Mouse (Mus musculus) embryonic facial prominence, embryonic 11.5 days (tissue): ENCODE results near the gene Pam16. TPM values are rescaled to one million over a fixed set of nuclear protein-coding genes. Genes with fewer than 3 reads are reported as not detected.

ENCODE experiments used
- ATAC-seq: fragments of 200-750 bp; cut with Nextera tagmentation; replicated peaks from 2 replicates; pipeline ENCODE4 v1.8.0; 2017; ENCODE audit warnings: low read depth; ENCODE audit not compliant: insufficient number of reproducible peaks, low FRiP score, low TSS enrichment
- DNase-seq: peaks from one replicate; pipeline ENCODE4 v3.0.0-alpha.2; 2015; ENCODE audit warnings: low spot score
- H3K27ac ChIP-seq: fragments of 300-500 bp; sonication (generic); replicated peaks from 2 replicates; pipeline ENCODE4 v1.5.1; 2014; ENCODE audit warnings: mild to moderate bottlenecking, low read depth, low read length, control low read depth
- H3K27me3 ChIP-seq: fragments of 300-500 bp; sonication (generic); 2 replicates; pipeline ENCODE4 v1.6.1; 2014; ENCODE audit warnings: mild to moderate bottlenecking, low read length, moderate library complexity, mixed read lengths; ENCODE audit not compliant: control insufficient read depth, insufficient read depth
- H3K36me3 ChIP-seq: fragments of 300-500 bp; sonication (generic); replicated peaks from 2 replicates; pipeline ENCODE4 v1.6.1; 2014; ENCODE audit warnings: low read depth, mild to moderate bottlenecking, low read length, moderate library complexity, mixed read lengths; ENCODE audit not compliant: control insufficient read depth, insufficient read depth
- H3K4me1 ChIP-seq: fragments of 300-500 bp; sonication (generic); 2 replicates; pipeline ENCODE4 v1.6.1; 2014; ENCODE audit warnings: low read length, mixed read lengths; ENCODE audit not compliant: control insufficient read depth, insufficient read depth
- H3K4me2 ChIP-seq: fragments of 300-500 bp; sonication (generic); 2 replicates; pipeline ENCODE4 v1.6.1; 2014; ENCODE audit warnings: low read depth, mild to moderate bottlenecking, control low read depth, low read length, moderate library complexity
- H3K4me3 ChIP-seq: fragments of 300-500 bp; sonication (generic); 2 replicates; pipeline ENCODE4 v1.5.1; 2014; ENCODE audit warnings: low read depth, low read length, control low read depth
- H3K9ac ChIP-seq: fragments of 300-500 bp; sonication (generic); replicated peaks from 2 replicates; pipeline ENCODE4 v1.6.1; 2014; ENCODE audit warnings: mild to moderate bottlenecking, control low read depth, low read length
- H3K9me3 ChIP-seq: fragments of 300-500 bp; sonication (generic); replicated peaks from 2 replicates; pipeline ENCODE4 v1.6.1; 2016; ENCODE audit warnings: mild to moderate bottlenecking, low read length, inconsistent platforms, mixed read lengths; ENCODE audit not compliant: control insufficient read depth
- WGBS: fragments of 180-500 bp; shearing (Covaris S2); extraction: QIAGEN DNeasy Blood & Tissue Kit; methylation state at CpG from one replicate; pipeline ENCODE4 v1.1.7; 2014; 5-methylcytosine and 5-hydroxymethylcytosine counted together
- polyA plus RNA-seq: library from polyadenylated mRNA; unstranded; fragments of >200 nt; fragmentation: Nextera tagmentation; extraction: Ambion mirVana; gene quantifications from 2 replicates; pipeline ENCODE4 v1.2.1, GENCODE M21; 2014

Gene Pam16
- polyA plus RNA-seq, 1 experiment from 2014 or later, result 105 TPM

DNA sequence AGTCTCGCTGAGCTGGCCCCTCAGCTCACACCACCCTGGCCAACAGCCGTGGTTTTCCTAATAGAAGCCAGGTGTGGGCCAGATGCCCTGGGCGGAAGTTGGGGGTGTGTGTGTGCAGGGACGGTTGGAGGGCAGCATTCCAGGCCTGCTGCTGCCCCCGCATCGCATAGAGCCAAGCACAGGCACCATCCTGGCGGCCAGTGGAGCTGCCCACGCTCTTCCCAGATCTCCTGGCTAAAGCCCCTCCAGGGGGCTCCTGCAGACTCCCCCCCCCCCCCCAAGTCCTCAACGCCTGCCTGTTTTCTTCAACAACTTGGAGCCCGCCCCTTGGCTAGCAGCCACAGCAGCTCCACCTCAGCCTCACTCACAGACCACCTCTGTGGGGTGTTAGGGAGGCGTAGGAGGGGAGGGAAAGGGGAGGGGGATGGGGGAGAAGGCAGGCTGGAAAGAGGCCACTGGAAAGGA is 34.0 kb upstream of the Pam16 start:
- DNase-seq (peak; percentile 94), ATAC-seq (peak; percentile 87)
- H3K4me2 ChIP-seq, result peak overlapping the region; percentile 27
- H3K9me3 ChIP-seq, result no peaks in the 10 kb centered on the region
- peak overlapping the region; percentile 44 for H3K9ac ChIP-seq
- H3K27me3 ChIP-seq, result no peaks in the 10 kb centered on the region
- H3K4me3 ChIP-seq, result no peak overlapping the region
- no peaks in the 10 kb centered on the region for H3K36me3 ChIP-seq
- peak overlapping the region; percentile 96 for H3K27ac ChIP-seq
- H3K4me1 ChIP-seq, result no peaks in the 10 kb centered on the region; the same call in none of the 2 replicates
- WGBS, result 15% methylated on average over 11 of the region's 11 CpGs

DNA sequence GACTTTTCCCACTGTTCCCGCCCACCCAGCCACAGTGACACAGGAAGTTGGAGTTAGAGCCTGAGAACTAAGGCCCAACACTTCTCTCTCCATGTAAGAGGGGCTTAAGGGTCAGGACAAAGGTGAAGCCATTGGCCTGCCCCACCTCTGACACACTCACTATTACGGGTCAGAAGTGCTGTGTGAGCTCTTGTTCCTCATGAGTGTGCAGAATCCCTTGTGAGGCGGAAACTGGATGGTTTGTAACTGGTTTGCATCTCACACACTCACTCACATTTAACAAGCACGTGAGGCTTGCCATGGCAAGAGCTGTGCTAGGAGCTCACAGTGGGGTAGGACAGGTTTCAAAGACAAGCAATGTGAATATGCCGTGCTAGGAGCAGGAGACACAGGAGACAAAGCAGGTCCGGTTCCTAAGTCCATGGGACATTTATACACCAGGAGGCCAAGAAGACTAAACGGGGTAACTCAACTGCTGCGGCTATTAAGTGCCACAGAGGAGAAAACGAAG is 31.8 kb upstream of the Pam16 start:
- 50% methylated on average over 9 of the region's 9 CpGs for WGBS
- Histone ChIP-seq H3K27ac (peak overlapping the region; percentile 39; the same call in 1 of the 2 replicates), H3K9me3 (no peaks in the 10 kb centered on the region), H3K4me3 (no peak overlapping the region), H3K36me3 (no peaks in the 10 kb centered on the region; the same call in 1 of the 2 replicates), H3K4me2 (no peak overlapping the region), H3K4me1 (peaks cover 12% of the 10 kb centered on the region), H3K9ac (no peak overlapping the region), H3K27me3 (no peaks in the 10 kb centered on the region)
- DNase-seq (no peak), ATAC-seq (no peak)

DNA sequence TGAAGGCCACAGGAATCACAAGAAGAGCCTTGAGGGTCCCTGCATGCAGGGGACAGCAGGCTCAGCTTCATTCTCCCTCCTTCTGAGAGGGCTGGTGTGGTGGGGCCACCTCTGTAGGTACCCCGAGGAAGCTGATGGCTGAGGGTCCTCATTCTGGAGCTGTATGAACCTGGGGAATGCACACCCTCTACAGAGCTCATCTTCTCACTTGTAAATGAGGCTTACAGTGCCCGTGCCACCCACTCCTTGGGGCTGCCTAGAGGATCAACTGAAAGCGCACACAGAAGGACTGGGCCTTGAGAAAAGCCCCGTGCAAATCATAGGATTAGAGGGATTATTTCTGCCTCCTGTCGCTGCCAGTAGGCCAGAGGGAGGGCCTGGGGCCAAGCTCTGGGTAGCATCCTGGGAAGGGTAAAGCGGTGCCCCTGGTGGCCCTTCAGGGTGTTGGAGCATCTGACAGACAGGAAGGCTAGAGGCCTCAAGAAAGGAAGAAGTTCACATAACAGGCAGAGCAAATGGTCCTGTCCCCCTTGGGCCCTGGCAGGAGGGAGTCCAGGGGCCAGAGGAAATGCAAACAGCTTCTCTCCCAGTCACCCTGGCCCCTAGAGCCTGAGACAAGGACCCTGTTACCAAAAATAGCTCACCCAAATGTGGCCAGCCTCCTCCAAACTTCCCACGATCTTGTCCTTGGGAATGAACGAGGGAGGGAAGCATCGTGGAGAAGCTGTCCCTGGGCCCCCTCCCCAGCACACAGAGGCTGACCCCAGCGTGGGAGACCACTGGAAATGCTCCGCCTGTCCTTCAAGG is 31.2 kb upstream of the Pam16 start:
- 18% methylated on average over 11 of the region's 11 CpGs for WGBS
- H3K4me2 ChIP-seq, result no peak overlapping the region

DNA sequence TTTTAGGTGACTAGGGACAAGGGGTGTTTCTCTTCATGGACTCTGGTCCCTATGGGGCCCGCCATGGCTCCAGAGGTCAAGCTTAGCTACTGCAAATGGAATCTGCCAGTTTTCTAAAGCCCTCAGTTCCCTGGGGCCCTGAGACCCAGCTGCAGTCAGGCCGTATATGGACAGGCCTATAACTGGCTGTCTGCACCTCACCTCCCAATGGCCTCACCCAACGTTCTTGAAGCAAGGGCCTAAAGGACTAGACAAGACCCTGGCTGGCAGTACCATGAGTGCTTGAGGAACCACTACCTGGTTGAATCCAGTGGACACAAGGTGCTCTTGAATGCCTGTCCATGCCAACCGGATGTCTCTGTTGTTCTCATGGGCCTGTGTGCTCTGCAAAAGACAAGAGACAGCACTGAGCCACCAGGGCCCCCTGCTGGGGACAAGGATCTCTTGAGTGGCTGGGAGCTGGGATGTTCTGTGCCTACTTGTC is 30.5 kb upstream of the Pam16 start:
- Histone ChIP-seq H3K4me2 (no peak overlapping the region), H3K4me1 (peaks cover 16% of the 10 kb centered on the region), H3K36me3 (no peaks in the 10 kb centered on the region; the same call in none of the 2 replicates), H3K9me3 (no peaks in the 10 kb centered on the region), H3K9ac (0 out of 2 replicates have a peak overlapping the region, but pooled peaks have one; percentile 11), H3K27me3 (no peaks in the 10 kb centered on the region), H3K4me3 (no peak overlapping the region), H3K27ac (no peak overlapping the region)
- no peak for DNase-seq
- WGBS, result 63% methylated on average over 4 of the region's 4 CpGs
- no peak for ATAC-seq

More for the DNA sequence above, 31.2 kb upstream of the Pam16 start:
- DNase-seq (peak; percentile 31), ATAC-seq (no peak)
- Histone ChIP-seq H3K27me3 (no peaks in the 10 kb centered on the region), H3K4me3 (no peak overlapping the region), H3K4me1 (peaks cover 16% of the 10 kb centered on the region), H3K9me3 (no peaks in the 10 kb centered on the region), H3K27ac (no peak overlapping the region), H3K36me3 (no peaks in the 10 kb centered on the region; the same call in 1 of the 2 replicates), H3K9ac (0 out of 2 replicates have a peak overlapping the region, but pooled peaks have one; percentile 11)

DNA sequence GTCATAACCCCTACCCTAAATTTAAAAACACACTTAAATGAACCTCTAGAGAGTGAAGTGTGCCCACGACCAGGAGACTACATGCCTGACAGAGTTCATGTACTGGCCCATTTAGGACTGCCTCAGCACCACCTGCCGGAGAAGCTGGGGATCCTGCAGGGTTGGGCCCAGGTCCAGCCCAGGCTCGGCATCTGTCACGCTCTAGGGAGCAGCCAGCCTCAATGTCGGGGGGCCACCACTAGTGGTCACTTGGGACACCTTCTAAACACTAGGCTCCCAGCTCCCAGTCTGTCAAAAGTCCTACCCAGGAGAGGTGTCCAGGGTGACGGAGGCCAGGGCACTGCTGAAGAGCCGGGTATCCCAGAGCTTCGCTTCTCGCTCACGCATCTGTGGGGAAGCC is 29.9 kb upstream of the Pam16 start:
- Histone ChIP-seq H3K36me3 (peaks cover 2% of the 10 kb centered on the region), H3K4me1 (peaks cover 16% of the 10 kb centered on the region), H3K4me3 (no peak overlapping the region), H3K9me3 (no peaks in the 10 kb centered on the region), H3K9ac (no peak overlapping the region), H3K27me3 (no peaks in the 10 kb centered on the region), H3K27ac (no peak overlapping the region), H3K4me2 (no peak overlapping the region)
- WGBS, result 81% methylated on average over 10 of the region's 10 CpGs
- DNase-seq (no peak), ATAC-seq (no peak)

DNA sequence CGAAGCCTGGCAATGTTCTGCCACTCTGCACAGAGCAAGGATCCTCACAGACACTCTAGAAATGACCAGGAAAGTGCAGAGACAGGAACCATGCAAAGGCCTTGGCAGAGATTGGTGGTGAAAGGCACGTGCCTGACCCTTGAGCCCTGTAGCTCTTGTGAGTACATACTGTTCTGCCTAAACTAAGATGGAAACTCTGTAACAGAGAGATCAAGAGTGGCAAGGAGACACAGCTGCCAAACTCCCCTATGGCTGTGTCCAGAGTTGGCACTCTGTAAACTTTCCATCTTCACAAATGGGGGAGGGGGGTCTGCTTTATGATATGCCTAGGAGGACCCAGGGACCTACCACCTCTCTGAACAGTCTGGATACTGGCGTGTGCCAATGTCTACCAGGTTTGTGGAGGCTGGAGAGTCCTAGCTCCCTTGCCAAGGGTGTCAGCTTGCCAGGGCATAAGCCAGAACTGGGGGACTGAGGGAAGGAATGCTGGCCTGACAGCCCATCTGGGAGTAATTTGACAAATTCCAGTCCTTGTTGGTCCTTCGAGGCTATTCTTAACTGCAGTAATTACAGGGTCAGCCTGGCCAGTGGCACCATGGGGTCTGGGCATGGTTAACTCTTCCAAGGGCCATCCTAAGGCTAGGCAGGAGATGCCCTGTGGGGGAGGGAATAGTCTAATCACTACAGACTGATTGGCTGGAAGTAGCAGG is 28.1 kb upstream of the Pam16 start:
- Histone ChIP-seq H3K36me3 (peaks cover 7% of the 10 kb centered on the region), H3K4me3 (no peak overlapping the region), H3K9me3 (no peaks in the 10 kb centered on the region), H3K27ac (peak overlapping the region; percentile 93), H3K27me3 (no peaks in the 10 kb centered on the region), H3K9ac (0 out of 2 replicates have a peak overlapping the region, but pooled peaks have one; percentile 25), H3K4me2 (no peak overlapping the region; the same call in 1 of the 2 replicates), H3K4me1 (peaks cover 16% of the 10 kb centered on the region)
- 53% methylated on average over 4 of the region's 4 CpGs for WGBS
- DNase-seq (peak; percentile 42), ATAC-seq (no peak)

DNA sequence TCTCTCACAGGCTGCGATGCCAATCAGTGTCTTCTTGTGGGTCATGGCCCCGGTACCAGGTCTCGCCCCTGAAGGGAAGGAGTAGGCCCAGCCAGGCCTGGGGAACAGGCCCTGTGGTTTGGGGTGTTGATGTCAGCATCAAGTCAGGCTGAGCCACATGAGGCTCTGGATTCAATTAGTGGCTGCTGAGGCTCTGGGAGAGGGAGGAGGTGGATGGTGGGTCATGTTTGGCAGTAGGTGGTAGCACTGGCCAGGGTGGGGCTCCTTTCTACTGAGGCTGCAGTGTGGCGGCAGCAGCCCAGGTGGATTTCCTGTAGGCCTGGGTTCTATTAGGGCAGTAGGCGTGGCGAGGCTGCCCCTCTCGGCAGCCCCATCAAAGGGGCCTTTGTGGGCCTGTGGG is 26.8 kb upstream of the Pam16 start:
- ATAC-seq, result peak; percentile 85
- 24% methylated on average over 7 of the region's 7 CpGs for WGBS
- H3K27ac ChIP-seq, result peak overlapping the region; percentile 93
- H3K9me3 ChIP-seq, result no peaks in the 10 kb centered on the region
- H3K4me2 ChIP-seq, result no peak overlapping the region; the same call in 1 of the 2 replicates
- H3K36me3 ChIP-seq, result peaks cover 7% of the 10 kb centered on the region
- peaks cover 24% of the 10 kb centered on the region for H3K4me1 ChIP-seq
- no peak overlapping the region for H3K9ac ChIP-seq
- DNase-seq, result peak; percentile 93
- H3K27me3 ChIP-seq, result no peaks in the 10 kb centered on the region
- H3K4me3 ChIP-seq, result no peak overlapping the region
